Mouse (Mus musculus): ENCODE measurements around the gene Hba-a2.
A peak's percentile ranks its signal among the peaks of the same experiment; 100 is the strongest.
"Not testable (repeated sequence)": the region's sequence is repeated elsewhere in the genome, so short reads cannot be mapped to it uniquely, and the experiment has no call there.

Hba-a2 gene

GRCm38 (mm10) chr11:32296203-32296602 is at the start of gene Hba-a2:
Gene Hba-a2 (plus strand): TSS chr11:32296489.
- not testable (repeated sequence) for DNase-seq

- no peak for DNase-seq
Measured at GRCm38 (mm10) chr11:32247068-32247467, 49.2 kb upstream of the Hba-a2 start.

- DNase-seq = no peak
Measured at GRCm38 (mm10) chr11:32248350-32248749, 47.9 kb upstream of the Hba-a2 start.

GRCm38 (mm10) chr11:32250880-32251763 is 45.2 kb upstream of the Hba-a2 start:
- no peak for DNase-seq

GRCm38 (mm10) chr11:32253121-32253520 is 43.2 kb upstream of the Hba-a2 start:
- no peak for DNase-seq

GRCm38 (mm10) chr11:32256146-32256545 is 40.1 kb upstream of the Hba-a2 start:
- DNase-seq = no peak

GRCm38 (mm10) chr11:32256566-32256965 is 39.7 kb upstream of the Hba-a2 start:
- DNase-seq = no peak

- no peak for DNase-seq
Measured at GRCm38 (mm10) chr11:32262674-32263415, 33.4 kb upstream of the Hba-a2 start.

GRCm38 (mm10) chr11:32265117-32265738 is 31.1 kb upstream of the Hba-a2 start:
- DNase-seq = no peak

- no peak for DNase-seq
Measured at GRCm38 (mm10) chr11:32266194-32266593, 30.1 kb upstream of the Hba-a2 start.

- DNase-seq = no peak
Measured at GRCm38 (mm10) chr11:32266776-32267175, 29.5 kb upstream of the Hba-a2 start.

GRCm38 (mm10) chr11:32267188-32267884 is 29.0 kb upstream of the Hba-a2 start, which contains the start of gene Nprl3:
Gene Nprl3 (minus strand): TSS chr11:32267707.
- DNase-seq = peak; percentile 95 to 96

- DNase-seq = no peak
Measured at GRCm38 (mm10) chr11:32267964-32268363, 28.3 kb upstream of the Hba-a2 start.

GRCm38 (mm10) chr11:32268952-32269351 is 27.3 kb upstream of the Hba-a2 start:
- no peak for DNase-seq

GRCm38 (mm10) chr11:32271178-32271577 is 25.1 kb upstream of the Hba-a2 start:
- no peak for DNase-seq

- no peak for DNase-seq
Measured at GRCm38 (mm10) chr11:32276347-32276746, 19.9 kb upstream of the Hba-a2 start, which contains the start of gene Hba-x. Gene Hba-x (plus strand): TSS chr11:32276400.

- DNase-seq = no peak
Measured at GRCm38 (mm10) chr11:32277736-32278457, 18.4 kb upstream of the Hba-a2 start.

- DNase-seq = no peak
Measured at GRCm38 (mm10) chr11:32278458-32278957, 17.8 kb upstream of the Hba-a2 start.

GRCm38 (mm10) chr11:32280646-32281045 is 15.6 kb upstream of the Hba-a2 start:
- no peak for DNase-seq

GRCm38 (mm10) chr11:32281416-32282144 is 14.7 kb upstream of the Hba-a2 start:
- DNase-seq = no peak

Measured in lung, adult 18-20 months (tissue).